ENCODE assay signal across 9 mouse cellular contexts in genomic region chr13:46161261-46162024, GRCm38 (mm10).
A peak's percentile ranks its signal among the peaks of the same experiment; 100 is the strongest.
DNase-seq lines count a peak whose midpoint lies in the region; ATAC-seq lines count a peak whose summit lies in the region.
"Had no signal": no experiment of that assay in that cellular context is flagged by ENCODE, and none has a peak within 500 bp of the region (broad histone marks: within the 10 kb centered on the region; RNA-seq: fewer than 3 reads in every experiment).

No protein-coding gene starts in this region.

- H3K4me2 ChIP-seq in heart, embryonic 12.5 days = peak overlapping the region; percentile 57
- H3K4me2 ChIP-seq in liver, embryonic 16.5 days (ENCODE audit: low read depth, low read length) = peak overlapping the region; percentile 1; the same call in 1 of the 2 replicates

- DNase-seq in embryo, embryonic 11 days = peak; percentile 26
- no peak for DNase-seq in T-cell, adult 2 months (ENCODE audit: low spot score)
- DNase-seq in right cerebral cortex, postnatal 25 days = no peak

- WGBS in heart, embryonic 12.5 days = 45% methylated on average over 13 of the region's 13 CpGs
- WGBS in liver, embryonic 16.5 days (ENCODE audit: insufficient replicate concordance) = 42% methylated on average over 13 of the region's 13 CpGs

- H3K4me3 ChIP-seq in megakaryocyte, embryonic 14.5 days (replicated peaks) = peak overlapping the region; percentile 80
- H3K4me3 ChIP-seq in heart, embryonic 12.5 days = 0 out of 2 replicates have a peak overlapping the region, but pooled peaks have one; percentile 9
- H3K4me3 ChIP-seq in liver, embryonic 16.5 days (ENCODE audit: low read depth, low read length) = no peak overlapping the region

- no peak overlapping the region for H3K27ac ChIP-seq in heart, embryonic 12.5 days (ENCODE audit: poor library complexity, severe bottlenecking)
- no peak overlapping the region for H3K27ac ChIP-seq in liver, embryonic 16.5 days (ENCODE audit: low read length)
- H3K27ac ChIP-seq: liver, embryonic 14.5 days had no signal

- peaks cover 9% of the 10 kb centered on the region for H3K4me1 ChIP-seq in megakaryocyte, embryonic 14.5 days
- H3K4me1 ChIP-seq in heart, embryonic 12.5 days (replicated peaks) = no peaks in the 10 kb centered on the region
- no peaks in the 10 kb centered on the region for H3K4me1 ChIP-seq in liver, embryonic 16.5 days (ENCODE audit: control insufficient read depth, low read depth, low read length)

- H3K9me3 ChIP-seq in megakaryocyte, embryonic 14.5 days = peaks cover 13% of the 10 kb centered on the region
- H3K9me3 ChIP-seq in heart, embryonic 12.5 days (replicated peaks) = 0 out of 2 replicates have a peak, but pooled peaks cover 3% of the 10 kb centered on the region
- no peaks in the 10 kb centered on the region for H3K9me3 ChIP-seq in liver, embryonic 16.5 days (replicated peaks; ENCODE audit: control insufficient read depth, low read length)

- H3K27me3 ChIP-seq in megakaryocyte, embryonic 14.5 days (replicated peaks) = peaks cover 25% of the 10 kb centered on the region
- 0 out of 2 replicates have a peak, but pooled peaks cover 5% of the 10 kb centered on the region for H3K27me3 ChIP-seq in heart, embryonic 12.5 days (replicated peaks)
- H3K27me3 ChIP-seq in liver, embryonic 16.5 days (ENCODE audit: control insufficient read depth, insufficient read depth, low read depth, low read length) = no peaks in the 10 kb centered on the region

- no peaks in the 10 kb centered on the region for H3K36me3 ChIP-seq in megakaryocyte, embryonic 14.5 days (replicated peaks; ENCODE audit: low read length)
- no peaks in the 10 kb centered on the region for H3K36me3 ChIP-seq in heart, embryonic 12.5 days
- H3K36me3 ChIP-seq in liver, embryonic 16.5 days (ENCODE audit: control insufficient read depth, insufficient read depth) = no peaks in the 10 kb centered on the region

- ATAC-seq in megakaryocyte, adult 5-6 weeks (ENCODE audit: poor library complexity, severe bottlenecking) = no peak
- no peak for ATAC-seq in heart, embryonic 12.5 days (ENCODE audit: insufficient number of reproducible peaks, low FRiP score)
- ATAC-seq in liver, embryonic 16.5 days (ENCODE audit: low read depth) = no peak
- ATAC-seq in erythroblast, adult 5-6 weeks (replicated peaks; ENCODE audit: low FRiP score, poor library complexity, severe bottlenecking) = no peak

- peak overlapping the region; percentile 35; the same call in 1 of the 2 replicates for H3K9ac ChIP-seq in heart, embryonic 12.5 days
- no peak overlapping the region for H3K9ac ChIP-seq in liver, embryonic 16.5 days (ENCODE audit: low read depth, low read length)
- H3K9ac ChIP-seq: liver, embryonic 14.5 days had no signal
